Mouse (Mus musculus): ENCODE measurements around the gene Yjefn3.
"Not testable (repeated sequence)": the region's sequence is repeated elsewhere in the genome, so short reads cannot be mapped to it uniquely, and the experiment has no call there.

Gene Yjefn3

DNA sequence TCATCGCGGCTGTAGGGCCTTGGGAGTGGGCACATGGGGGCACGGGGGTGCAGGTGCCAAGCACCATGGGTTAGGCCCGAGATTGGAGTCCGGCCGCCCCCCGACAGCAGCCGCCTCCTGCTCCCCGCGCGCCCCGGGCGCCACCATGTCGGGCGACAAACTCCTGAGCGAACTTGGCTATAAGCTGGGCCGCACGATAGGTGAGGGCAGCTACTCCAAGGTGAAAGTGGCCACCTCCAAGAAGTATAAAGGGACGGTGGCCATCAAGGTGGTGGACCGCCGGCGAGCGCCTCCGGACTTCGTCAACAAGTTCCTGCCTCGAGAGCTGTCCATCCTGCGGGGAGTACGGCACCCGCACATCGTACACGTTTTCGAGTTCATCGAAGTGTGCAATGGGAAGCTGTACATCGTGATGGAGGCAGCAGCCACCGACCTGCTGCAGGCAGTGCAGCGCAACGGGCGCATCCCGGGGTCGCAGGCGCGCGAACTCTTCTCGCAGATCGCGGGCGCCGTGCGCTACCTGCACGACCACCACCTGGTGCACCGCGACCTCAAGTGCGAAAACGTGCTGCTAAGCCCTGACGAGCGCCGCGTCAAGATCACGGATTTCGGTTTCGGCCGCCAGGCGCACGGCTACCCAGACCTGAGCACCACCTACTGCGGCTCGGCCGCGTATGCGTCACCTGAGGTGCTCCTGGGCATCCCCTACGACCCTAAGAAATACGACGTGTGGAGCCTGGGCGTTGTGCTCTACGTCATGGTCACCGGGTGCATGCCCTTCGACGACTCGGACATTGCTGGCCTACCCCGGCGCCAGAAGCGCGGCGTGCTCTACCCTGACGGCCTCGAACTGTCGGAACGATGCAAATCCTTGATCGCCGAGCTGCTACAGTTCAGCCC, at the start of gene Yjefn3, which contains the start of the genes Tssk6 and Ndufa13:
Gene Yjefn3, minus strand, starts transcription at position 550 of the 900 bp plus-strand sequence.
Gene Tssk6, plus strand, starts transcription at position 22 of the 900 bp plus-strand sequence.
Gene Ndufa13, minus strand, starts transcription at position 396 of the 900 bp plus-strand sequence.
- peak; percentile 66 for DNase-seq

DNA sequence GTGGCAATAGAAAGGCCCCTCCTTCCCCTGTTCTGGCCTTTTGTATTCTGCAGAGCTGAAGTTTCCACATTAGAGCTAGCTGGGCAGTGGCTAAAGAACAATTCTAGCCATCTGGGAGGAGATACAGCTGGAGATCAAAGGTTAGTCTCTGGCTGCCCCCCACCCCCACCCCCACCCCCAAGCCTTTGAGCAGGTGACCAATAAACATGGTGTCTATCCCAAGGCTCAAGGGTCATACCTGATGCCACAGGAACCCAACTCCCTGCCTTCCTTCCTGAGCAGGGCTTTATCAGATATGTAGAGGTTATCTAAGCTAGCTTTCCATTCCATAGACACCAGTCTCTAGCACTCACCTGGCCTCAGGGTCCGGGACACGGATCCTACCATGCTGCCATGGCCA, 47.8 kb upstream of the Yjefn3 start:
- no peak for DNase-seq

DNA sequence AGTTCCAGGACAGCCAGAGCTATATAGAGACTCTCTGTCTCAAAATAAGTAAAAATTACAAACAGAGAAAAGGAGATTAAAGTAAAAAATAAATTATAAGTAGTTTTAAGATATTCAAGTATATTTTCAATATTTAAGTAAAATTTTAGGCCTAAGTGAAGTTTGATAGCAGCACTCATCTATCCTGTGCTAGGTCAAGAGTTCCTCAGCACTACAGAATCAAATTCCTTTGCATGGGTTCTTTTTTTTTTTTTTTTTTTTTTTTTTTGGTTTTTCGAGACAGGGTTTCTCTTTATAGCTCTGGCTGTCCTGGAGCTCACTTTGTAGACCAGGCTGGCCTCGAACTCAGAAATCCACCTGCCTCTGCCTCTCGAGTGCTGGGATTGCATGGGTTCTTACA, 40.0 kb upstream of the Yjefn3 start:
- DNase-seq = not testable (repeated sequence)

DNA sequence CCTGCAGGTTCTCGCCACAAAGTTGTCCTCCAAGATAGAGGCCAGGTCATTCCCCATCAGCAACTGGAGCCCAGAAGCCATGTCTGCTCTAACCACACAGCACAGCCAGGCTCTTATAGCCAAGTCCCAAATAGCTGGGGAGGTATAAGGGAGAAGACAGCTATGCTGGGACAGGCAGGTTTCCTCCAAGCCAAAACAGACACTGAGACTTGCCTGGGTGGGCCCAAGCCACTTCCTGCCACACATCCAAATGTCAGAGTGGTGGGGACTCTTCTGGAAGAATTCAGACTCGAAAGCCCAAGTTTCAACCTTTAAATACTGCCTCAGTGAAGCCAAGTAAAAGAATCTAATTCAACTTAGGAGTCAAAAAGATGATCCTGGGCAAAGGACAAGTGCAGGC, 37.9 kb upstream of the Yjefn3 start:
- peak; percentile 53 for DNase-seq

DNA sequence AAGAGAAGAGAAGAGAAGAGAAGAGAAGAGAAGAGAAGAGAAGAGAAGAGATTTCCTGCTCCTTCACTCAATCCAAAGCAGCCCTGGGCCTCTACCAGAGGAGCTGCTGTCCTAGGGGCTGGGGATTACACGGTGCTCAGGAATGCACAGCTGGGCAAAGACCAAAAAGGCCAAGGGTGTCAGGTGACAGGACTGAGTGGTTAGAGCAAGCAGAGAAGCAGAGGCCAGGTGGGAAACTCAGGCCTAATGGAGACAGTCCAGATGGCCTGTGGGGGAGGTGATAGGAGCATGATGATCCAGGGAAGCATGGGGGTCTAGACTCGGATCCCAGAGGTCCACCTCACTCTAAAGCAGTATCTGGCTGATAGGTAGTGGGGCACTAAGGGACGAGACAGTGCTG, 37.1 kb upstream of the Yjefn3 start:
- DNase-seq = no peak

DNA sequence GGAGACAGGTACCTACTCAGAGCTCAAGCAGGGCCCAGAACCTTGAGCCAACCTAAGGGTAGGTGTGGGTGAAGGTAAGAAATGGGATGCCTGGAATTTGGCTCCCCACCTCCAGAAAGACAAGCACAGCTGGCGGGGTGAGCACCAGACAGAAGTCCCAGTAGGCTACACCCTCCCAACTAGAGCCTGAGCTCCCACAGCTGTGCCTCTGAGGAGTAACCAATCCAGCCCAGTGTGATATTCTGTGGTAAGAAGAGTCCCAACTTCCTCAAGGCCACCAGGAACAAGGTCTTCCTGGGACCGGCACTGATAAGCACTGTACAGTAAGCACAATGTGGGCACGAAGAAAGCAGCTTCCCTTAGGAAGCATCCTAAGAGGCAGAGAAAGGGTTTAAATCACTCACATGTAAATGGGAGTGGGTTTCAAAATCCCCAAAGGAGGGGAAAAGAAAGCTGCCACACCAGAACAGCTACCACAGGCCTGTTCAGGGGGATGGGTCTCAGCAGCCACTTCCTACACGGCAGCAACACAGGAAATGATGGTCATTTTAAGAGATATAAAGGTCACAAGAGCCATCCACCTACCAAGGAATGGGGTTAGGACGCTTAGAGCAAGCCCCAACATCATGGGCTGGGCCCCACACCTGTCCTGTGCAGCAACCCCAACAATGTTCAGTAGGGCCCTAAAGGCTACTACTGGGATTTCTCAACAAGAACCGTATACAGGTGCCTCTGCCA, 35.9 kb upstream of the Yjefn3 start:
- DNase-seq = no peak

DNA sequence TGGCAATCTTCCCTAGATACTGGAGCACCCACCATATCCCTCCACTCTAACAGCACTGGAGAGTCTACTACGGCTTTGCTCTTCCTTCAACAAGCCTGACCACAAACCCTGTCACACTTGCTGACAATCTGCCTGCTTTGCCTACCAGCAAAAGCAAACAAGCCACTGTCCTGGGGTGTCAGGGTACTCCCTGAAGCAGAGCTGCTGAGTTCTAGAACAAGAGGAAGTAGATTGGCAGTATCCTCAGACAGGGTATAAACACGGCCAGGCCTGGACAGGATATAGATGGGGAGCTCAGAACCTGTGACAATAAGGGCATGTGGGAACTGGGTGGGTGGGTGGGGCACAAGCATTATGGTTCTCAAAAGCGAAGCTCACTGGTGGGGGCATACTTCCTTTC, 35.0 kb upstream of the Yjefn3 start:
- DNase-seq = no peak

DNA sequence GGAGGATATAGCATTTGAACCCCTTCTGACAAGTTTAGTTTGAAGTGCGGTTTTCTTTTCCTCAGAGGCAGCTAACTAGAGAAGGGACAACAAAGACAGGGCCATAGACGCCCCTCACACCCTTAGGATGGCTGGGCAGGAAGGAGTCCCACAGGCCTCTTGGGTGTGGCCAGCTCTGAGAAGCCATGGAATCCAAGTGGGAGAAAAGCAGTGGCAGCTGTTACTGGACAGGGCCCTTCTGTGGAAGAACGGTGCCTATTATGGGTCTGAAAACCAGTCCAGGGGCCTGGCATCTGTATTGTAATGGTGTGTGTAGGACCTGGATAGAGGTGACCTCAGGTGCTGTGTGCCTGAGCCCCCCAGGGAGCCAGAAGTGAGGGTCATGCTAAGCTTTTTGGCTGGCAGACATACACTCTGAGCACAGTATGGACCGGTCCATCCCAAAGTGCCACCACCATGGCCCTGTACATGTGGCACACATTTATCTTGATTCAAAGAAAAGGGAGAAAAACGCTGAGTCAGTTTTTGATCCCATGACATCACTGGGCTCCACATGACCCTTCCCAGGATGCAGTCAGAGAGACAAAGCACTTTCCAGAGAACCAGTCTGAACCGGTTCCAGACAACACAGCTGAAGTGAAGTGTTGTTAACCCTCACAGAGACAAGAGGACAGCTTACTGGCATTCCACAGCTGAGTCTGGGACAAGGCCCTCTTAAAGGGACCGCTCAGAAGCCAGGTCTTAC, 33.7 kb upstream of the Yjefn3 start:
- DNase-seq = no peak

DNA sequence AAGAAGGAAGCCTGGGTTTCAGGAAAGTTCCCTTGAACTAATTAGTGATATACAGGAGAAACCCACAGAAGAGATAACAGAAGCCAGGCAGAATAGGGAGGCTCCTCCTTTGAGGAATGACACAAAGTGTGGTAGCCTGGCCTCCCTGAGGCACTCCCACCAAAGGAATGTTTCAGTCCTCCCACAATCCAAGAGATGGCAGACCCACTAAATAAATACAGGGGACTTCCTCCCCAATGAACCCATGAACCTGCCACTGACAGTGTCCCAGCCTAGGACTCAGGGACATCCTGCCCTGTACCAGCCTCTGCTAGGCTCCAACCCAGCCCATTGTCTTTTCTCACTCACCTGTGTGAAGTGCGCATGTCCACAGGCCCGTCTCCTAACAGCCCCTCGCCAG, 32.9 kb upstream of the Yjefn3 start:
- no peak for DNase-seq

DNA sequence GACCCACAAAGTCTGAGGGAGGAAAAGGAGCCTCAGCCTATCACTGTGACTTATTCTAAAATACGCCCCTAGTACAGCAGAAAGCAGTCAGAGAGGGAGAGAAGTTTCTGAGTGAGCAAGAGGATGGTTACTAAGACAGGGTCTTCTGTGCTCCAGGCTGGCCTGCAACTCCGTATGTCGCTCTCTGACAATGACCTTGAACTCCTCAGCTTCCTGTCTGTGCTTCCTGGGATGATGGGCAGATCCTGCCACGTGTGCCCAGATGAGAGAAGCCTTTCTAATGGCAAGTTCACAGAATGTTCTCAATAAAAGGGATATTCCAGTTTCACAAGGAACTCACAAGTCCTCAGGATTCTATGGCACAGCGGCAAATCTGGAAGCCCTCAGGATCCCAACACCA, 32.1 kb upstream of the Yjefn3 start:
- DNase-seq = no peak

DNA sequence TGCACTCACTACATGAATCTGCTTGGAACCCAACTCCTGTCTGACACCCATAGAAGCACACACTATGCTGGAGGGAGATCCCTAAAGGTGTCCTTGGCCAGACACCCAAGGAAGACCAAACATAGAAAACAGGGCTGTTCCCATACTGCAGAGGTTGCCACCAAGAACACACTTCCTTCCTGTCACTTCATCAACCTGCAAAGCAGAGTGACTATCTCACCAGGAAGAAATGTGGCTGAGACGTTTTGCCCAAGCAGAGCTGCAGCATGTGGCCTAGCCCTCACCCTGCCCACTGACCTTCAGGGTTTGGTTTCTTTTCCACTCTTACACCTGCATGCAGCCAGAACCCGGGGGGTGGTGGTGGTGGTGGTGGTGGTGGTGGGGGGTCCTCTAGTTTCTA, 31.3 kb upstream of the Yjefn3 start:
- no peak for DNase-seq

DNA sequence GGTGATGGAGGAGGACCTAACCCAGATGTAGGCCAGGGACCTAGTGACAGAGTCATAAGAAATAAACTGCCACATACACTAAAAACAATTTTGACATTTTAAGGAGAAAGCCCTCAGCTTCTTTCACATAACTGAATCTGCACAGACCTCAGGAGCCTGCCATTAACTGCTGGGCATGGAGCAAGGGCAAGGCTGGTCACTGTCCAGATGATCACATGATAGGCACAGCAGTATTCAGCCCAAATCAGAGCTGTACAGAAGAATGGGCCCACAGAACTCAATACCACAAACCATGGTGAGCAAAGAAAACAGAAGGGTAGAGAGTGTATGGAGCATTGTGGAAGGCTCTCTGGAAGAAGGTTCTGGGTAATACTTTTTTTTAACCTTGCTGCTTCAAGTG, 24.4 kb upstream of the Yjefn3 start:
- no peak for DNase-seq

DNA sequence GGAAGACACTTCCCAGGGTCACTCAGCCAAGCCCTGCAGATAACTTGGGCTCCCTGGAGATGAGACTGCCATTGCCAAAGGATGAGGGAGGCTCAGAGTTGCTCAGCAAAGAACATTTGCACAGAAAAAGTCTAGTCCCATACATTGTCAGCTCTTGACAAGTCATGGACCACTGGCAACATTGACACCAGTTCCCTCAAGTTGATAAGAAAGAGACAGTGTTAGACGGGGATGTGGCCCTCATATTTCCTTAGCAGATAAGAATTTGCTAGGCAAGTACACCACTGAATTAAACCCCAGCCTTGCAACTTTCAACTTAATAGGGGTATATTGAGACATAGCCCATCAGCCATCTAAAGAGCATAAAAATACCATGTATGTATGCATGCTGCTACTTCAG, 21.5 kb upstream of the Yjefn3 start:
- DNase-seq = no peak

DNA sequence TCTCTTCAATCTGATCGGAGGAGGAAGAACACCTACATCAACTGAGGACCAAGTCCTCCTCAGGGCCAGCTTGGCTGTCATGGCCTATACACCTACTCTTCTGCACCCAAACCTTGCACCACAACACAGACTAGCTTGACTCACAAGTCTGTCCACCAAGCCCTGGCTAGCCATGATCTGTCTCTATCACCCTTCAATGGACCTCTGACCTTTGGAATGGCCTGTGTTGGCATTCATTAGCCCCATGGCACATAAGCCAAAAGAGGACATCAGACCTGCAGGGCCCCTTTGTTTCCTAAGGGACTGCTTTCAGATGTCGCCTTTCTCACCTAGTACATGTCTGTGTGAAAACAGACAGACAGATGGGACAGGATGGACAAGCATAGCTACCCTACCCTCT, 18.6 kb upstream of the Yjefn3 start:
- no peak for DNase-seq

DNA sequence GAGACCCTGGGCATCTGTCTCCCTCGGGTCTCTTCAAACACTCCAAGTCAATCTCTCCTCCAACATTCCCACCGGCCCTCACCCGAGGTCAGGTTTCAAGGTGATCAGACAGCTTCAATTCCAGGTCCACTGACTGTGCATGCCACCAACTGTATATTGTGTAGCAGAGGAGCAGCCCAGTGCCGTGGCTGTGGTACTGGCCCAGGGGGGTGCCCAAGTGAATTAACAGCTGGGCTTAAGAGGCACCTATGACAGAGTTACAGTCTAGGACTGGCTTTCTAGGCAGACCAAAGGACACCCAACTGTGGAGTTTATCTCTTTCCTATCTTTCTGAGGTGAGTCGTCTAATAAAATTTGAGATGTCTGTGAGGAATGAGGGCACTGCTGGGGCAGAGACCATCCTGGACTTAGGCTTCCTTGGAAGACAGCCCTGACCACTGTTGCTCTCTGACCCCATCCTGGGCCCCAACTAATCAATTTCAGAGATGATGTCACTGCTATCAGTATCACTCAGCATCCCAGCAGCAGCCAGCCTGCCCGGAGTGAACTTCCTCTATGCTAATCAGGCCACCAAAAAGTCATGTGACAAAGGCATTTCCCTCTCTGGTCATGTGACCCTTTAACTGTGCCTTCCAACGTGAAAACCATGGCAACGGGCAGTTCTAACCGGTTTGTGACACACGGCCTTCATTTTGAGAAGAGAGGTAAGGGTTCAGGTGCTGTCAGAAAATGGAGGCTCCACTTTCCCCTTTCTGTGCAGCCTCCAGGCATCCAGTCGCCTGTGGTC, 17.6 kb upstream of the Yjefn3 start:
- DNase-seq = peak; percentile 66

DNA sequence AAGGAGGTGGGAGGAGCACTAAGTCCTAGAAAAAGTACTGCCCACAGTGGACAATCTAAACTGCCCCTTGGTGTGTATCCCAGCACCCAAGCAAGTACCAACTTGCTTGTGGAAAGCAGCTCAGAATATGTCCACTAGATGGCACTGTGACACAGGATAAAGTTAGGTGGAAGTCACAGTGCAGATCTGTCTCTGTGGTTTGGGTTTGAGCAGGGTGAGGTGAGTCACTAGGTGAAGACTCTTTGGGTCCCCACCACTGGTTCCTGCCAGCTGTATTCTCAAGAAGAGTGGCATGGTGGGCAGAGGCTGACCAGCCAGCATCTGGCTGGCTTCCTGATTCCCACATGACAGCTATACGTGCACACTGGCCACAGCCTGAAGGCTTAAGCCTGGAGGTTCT, 16.5 kb upstream of the Yjefn3 start:
- peak; percentile 86 for DNase-seq

DNA sequence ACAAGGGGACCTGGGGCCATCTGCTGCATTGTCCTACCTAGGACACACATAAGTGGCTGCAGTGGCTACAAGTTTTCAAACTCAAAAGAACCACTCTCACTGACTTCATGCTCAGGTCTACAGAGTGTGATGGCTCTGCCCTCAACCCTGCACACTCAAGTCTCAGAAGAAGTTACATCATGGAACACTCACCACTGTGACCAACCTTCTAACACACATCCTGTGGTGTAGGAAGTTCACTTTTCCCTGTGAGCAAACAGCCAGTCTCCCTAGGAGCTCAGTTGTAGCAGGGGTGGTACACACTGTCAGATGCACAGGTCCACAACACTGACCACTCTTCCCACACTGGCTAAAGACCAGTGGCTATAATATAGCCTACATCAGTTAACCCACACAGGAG, 16.0 kb upstream of the Yjefn3 start:
- no peak for DNase-seq

DNA sequence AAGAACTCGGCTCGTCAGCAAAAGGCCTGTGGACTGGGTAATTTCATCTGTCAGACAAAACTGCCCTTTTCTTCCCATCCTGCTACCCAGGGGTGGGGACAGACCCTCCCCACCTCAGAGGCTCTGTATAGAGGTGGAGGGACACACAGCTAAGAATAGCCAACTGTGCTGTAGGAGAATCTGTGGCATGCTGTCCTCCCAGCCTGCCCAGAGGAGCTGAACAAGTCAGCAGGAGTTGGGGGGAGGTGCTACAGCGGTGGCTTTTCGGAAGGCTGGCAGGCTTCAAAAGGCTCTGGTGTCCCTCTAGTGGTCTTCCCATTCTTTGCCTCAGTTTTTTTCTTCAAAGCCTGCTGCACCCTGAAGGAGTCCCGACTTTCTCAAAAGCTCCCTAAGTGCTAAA, 13.2 kb upstream of the Yjefn3 start:
- no peak for DNase-seq

DNA sequence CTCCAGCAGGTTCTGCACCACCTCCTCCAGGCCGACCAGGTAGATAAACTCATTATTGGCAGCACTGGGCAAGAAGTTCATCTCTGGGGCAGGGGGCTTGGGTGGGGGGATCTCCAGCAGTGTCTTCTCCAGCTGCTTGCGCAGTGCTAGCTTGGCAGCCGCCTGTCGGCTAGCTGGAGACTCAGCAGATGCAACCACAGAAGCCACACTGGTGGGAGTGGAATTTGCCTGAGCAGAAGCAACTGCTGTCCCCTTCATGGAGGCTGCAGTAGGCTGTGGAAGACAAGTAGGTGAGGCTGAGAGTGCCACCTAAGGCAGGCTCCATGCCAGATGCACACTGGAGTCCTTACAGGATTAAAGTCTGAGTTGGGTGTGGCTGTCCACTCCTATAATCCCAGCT, 12.0 kb upstream of the Yjefn3 start:
- no peak for DNase-seq

DNA sequence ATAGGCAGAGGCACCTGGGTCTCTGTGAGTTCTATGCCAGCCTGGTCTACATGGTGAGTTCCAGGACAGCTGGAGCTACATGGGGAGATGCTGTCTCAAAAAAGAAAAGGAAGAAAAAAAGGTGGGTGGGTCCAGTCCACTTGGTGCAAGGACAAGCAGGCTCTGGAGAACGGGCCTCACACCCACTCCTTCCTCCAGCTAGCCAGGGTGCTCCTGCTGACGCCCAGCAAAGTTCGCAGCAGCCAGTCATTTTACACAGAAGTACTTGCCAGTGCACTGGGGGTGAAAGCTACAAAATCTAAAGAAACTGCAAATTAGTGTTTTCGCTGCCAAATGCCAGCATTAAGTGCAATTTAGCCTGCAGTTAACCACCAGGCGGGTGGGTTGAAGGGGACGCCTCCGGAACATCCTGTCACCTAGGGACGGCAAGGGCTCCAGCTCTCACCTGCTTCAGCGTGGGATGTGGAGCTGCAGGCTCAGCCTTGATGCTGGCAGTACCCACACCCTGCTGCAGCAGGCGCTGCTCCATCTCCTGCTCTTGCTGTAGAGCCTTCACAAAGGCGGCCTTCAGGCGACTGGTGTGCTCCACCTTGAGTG, 10.1 kb upstream of the Yjefn3 start:
- DNase-seq = no peak

DNA sequence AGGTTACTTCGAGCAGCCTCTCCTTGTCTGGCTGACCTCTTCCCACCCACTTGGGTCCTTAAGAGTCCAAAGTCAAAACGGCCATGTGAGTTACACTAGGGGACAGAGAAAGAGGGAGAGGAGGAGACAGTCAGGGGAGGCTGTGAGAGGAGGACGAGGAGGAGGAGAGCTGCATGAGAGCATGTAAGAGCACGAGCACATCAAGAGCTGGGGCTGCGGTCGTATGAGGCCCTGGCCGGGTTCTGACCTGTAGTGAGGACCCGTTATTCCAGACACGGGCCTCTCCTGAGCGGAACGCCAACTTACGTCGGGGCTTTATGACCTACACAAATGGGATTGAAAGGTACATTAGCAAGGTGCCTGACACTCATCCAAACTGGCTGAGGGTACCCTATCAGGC, 9.4 kb upstream of the Yjefn3 start:
- no peak for DNase-seq

DNA sequence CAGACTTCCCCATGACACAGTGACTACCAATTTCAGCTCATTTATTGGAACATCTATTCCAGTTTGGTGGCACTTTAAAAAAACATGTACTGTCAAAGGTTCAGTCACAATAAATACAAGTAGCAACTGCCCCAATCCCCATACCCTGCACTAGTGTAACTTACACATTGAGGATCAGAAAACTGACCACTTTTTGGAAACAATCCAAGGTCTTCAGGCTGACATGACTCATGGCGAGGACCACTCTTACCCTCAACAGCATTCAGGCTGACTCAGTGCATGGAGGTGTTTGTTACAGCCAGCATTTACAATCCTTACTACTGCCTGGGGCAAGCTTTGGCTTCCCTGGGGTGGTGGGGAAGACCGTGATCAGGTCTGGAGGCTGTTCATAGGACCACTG, 4.6 kb upstream of the Yjefn3 start:
- DNase-seq = no peak
